Mouse (Mus musculus) frontal cortex, postnatal 10 days (tissue): ENCODE results near the gene Ace.
A peak's percentile ranks its signal among the peaks of the same experiment; 100 is the strongest.
"Not testable (repeated sequence)": the region's sequence is repeated elsewhere in the genome, so short reads cannot be mapped to it uniquely, and the experiment has no call there.

ENCODE experiments used
- DNase-seq, 2 experiments: peaks; one replicate each; pipeline ENCODE4 v3.0.0; 2022; ENCODE audit warnings: low spot score in 2 of 2, mixed read lengths in 1 of 2

Gene Ace

DNA sequence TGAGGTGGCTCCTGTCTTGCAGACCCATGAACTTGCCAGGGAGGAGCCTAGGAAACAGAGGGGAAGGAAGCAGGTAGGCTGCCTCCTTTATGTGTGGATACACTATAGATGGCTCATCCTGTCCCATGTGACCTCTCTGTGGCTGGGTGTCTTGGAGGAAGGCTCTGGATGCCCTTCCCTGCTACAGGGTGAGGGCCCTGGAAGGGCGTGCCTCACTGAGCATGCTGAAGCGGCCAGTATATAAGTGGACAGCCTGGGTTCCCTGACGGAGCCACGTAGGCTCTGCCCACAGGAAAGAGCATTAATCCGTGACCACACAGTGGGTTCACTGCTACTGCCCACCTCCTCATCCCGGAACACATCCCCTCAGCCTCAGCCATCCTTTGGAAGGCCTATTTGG is 21.7 kb downstream of the Ace start:
- DNase-seq = no peak

DNA sequence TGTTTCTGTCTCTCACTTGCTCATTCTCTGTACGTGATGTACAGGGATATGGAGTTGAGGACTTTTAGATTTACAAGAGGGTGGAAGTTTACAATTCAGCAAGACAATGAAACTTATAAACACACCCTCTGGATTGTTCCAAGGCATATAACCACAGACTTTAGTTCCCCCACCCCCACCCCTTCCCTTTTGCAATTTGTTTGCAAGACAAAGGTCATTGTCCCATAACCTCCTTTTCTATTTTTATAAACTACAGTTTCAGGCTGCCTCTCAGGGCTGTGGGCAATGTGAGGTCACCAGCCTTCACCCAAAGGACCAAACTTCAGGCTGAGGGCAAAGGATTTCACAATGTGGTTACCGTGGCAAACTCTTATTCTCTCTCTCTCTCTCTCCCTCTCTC is 22.5 kb downstream of the Ace start:
- no peak for DNase-seq

DNA sequence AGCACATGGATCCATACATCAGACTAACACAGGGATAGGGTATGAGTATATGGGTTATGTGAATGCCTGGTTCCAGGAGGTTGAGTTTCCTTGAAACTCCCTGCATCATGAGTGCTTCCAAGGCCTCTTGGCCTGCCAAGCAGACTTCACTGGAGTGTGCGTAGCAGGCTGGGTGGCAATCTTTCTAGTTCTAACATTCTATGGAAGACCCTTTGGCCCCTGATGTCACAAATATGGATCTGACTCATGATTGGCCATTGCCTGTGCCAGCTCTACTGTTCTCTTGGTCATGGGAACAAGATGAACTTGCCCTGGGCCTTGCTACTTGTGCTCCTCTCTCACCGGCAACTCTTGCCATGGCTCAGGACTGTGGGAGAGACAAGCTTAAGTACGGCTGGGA is 26.6 kb downstream of the Ace start, which contains the start of gene Ace3:
Gene Ace3, plus strand, starts transcription at position 301 of the 400 bp plus-strand sequence.
- DNase-seq = no peak

DNA sequence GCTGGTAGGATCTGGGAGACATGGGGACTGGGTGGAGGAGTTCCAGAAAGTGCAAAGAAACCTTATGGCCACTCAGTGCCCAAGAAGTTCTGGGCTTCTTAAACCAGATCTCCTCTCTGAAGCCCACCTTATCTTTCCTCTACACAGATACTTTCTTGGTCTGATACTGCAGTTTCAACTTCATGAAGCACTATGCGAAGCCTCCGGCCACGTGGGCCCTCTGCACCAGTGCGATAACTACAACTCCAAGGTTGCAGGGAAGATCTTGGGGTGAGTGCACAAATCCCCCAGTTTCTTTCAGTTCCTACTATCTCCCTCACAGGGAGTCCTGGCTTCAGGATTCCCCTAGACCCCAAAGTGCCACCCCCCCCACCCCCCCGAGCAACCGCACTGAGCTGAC is 32.3 kb downstream of the Ace start:
- DNase-seq = no peak

DNA sequence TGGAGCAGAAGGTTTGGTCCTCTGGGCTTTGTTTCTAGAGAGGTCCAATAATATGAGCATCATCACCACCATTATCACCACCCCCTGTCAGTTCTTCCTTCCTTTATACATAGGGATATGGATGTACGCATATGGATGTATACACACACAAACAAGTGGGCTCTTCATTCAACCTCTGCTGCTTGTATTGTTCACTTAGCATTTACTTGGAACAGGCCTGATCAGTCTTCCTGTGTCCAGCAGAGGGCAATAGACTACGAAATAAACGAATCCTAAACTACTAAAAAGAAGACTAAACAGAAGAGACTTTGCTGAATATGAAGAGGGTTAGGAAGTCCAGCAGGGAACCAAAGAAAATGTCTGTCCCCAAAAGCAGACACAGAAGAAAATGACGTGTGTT is 34.0 kb downstream of the Ace start:
- no peak for DNase-seq

DNA sequence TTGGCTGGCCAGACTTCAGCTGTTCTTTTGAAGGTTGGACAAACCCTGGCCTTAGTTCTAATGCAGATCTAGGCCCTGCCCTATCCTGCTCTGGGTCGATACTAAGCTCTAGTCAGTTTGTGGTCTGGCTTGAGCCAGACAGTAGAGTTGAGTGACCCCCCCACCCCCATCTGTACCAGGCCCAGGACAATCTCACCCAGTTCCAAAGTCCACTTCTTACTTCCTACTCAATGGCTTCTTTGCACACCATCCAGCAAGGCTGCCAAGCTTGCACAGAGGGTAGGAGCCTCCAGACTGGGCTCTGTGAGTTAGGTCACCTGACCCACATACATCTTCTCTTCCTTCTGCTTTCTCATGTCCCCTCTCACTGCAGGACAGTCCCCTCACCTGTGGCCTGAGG is 36.8 kb downstream of the Ace start:
- DNase-seq = no peak

DNA sequence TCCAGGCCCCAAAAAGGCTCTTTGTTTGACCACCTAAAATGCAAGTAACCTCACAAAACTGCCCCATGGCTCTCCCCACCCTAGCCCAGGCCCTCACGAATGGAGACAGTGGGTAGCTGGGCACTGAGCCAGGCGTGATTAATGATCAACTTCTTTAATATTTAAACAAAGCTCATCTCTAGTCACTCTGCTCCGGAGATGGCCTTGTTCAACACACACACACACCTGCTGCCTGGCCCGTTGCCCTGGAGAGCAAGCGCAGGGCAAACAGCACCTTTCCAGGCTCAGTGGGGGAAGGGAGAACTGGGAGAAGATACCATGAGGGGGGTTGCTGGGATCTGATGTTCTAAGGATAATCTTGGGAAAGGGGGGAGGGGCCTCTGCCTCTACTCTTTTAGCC is 38.2 kb downstream of the Ace start:
- DNase-seq = no peak

DNA sequence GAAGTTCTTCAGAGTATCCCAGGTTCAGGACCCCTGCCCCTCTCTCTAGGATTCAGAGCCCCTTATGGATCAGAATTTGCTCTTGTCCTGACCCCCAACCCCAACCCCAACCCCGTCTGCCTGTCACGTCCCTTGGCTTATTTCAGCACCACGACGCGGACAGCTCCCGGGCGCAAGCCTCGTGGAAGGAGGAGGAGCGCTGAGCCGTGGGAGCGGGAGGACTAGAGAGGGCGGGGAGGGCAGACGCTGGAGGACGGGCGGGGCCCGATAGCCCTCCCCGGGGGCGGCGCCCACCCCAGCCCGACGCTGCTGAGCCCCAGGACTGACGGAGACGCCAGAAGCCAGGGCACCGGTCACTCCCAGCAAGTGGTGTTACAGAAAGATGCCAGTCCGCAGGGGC is 40.1 kb downstream of the Ace start, which contains the start of gene Kcnh6:
Gene Kcnh6, plus strand, starts transcription at position 304 of the 400 bp plus-strand sequence.
- no peak for DNase-seq

DNA sequence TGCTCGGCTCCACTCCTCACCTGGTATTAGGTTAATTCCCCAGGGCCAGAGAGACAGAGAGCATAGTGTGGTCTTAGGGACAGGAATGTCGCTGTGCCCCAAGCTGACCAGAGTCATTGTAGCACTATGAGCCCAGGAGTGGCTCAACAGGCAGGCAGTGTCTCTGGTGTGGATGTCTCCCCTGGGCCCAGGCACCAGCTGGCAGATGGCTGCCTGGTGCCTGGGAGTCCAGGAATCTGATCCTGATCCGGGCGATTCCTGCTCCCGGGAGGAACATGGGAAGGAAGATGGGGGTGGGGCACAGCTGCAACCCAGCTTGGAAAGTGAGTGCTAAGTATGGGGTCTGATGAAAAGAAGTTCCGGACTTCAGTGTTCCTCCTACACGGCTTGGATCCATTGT is 45.0 kb downstream of the Ace start:
- no peak for DNase-seq

DNA sequence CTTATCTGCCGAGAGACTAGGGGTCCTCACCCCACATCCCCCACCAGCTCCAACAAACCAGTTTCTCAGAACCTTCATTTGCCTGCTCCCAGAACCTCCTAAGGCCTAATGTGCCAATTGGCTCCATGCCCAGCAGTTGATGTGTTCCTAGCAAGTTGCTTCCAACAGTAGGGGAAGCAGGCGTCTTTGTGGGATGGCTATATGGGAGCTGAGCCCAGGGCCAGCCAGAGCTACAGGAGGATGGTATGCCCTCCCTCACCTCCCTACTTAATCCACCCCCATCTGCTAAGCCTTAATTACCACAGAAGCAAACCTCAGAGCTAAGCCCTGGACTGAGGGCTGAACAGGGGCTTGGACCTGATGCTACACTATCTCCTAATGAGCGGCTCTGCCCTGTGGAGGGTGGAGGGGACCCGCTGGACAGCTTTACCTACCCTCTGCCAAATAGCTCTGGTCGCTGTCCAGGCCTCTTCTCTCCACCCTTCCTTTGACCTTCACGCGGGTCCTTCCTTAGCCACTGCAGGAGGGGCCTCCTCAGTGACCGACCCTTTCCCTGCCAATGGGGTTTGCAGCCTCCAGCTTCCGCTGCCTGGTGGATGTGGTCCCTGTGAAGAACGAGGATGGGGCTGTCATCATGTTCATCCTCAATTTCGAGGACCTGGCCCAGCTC is 45.9 kb downstream of the Ace start:
- DNase-seq = peak in 1 of 2 experiments; percentile 41

DNA sequence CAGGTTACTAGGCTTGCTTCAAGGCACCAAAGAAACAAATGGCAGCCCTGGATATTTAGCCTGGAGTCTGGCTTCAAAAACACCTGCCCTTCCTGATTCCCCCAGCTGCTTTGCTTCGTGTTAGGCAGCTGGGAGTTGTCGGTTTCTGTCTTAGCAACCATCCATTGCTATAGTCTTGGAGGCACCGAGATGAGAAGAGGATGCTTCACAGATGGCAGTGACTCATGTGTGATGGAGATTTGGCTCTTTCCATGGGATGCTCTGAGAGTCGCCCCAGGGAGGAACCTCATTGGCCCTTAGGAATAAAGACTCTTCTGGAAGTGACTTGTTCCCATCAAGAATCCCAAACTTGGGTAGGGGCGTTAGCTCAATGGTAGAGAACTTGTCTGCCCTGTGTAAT is 48.7 kb downstream of the Ace start:
- no peak for DNase-seq

DNA sequence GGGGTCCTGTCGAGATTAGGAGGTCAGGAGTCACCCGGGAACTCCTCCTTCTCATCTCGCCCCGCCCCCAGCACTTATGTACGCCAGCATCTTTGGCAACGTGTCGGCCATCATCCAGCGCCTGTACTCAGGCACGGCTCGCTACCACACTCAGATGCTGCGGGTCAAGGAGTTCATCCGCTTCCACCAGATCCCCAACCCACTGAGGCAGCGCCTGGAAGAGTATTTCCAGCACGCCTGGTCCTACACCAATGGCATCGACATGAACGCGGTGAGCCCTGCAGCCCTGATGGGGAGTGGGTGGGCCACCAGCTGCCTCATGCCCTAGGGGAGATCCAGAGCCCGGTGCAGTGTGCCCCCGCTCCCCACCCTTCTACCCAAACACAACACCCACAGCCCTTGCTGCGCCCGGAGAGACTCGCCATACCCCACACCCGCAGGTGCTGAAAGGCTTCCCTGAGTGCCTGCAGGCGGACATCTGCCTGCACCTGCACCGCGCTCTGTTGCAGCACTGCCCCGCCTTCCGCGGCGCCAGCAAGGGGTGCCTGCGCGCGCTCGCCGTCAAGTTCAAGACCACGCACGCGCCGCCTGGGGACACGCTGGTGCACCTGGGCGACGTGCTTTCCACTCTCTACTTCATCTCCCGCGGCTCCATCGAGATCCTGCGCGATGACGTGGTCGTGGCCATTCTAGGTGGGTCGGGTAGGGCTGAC is 52.5 kb downstream of the Ace start:
- no peak for DNase-seq

DNA sequence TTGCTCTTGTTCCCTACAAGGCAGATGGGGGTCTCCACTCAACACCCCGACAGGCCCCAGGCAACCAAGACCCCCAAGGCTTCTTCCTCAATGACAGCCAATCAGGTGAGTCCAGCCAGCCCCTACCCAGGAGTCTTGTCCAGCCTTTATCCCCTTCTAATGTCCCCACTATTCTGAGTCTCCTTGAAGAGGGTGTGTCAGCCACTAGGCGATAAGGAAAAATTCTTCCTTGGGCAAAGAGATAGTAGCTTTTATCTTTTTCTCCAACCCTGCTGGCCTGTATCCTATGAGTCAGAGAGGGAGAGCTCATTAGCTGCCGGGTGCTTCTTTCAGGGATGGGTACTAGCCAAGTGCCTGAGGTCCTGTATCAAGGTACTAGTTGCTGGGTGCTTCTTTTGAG is 58.0 kb downstream of the Ace start:
- no peak for DNase-seq

DNA sequence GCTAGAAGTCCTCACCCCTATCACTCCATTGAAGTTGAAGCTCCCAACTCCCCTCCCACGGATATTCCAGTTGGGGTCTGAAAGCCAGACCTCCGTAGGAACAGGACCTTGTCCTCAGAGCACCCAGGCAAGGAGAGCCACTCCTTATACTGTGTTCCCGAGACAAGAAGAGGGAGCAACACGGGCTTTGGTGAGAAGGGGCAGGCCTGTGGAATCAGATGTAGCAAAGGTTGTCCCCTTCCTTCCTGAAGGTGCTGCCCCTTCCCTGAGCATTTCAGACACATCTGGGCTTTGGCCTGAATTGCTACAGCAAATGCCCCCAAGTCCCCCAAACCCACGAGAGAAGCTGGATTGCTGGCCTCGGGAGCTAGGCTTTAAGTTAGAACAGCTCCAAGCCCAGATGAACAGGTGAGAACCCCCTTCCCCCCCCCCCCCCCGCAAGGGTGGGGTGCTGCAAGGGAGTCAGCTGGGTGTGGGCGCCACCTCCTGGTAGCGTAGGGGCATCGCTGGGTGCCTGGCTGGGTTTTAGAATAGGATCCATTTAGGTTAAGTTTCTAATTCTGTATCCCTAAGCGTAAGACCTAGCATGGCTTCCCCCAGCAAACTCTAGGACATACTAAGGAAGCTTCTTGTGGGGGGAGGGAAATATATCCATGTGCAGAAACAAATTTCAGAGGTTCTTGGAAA is 58.9 kb downstream of the Ace start:
- peak in 1 of 2 experiments; percentile 52 for DNase-seq

DNA sequence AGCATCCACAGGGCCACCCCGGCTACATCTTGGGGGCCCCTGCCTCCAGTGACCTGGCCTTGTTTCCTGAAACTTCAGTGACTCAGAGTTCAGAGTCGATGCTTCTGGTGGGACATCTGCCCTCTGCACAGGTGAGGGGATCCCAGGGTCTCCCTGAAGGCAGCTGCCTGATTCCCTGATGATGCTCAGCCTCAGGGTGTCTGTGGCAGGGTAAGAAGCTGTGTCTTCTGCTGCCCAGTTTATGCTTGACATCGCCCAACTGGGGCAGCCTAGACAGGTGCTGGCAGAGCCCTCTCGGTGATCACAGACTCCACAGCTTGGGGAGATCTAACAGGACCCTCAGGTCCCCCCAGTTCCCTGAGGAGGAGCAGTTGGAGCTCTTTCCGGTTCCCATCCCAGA is 59.9 kb downstream of the Ace start:
- DNase-seq = no peak

DNA sequence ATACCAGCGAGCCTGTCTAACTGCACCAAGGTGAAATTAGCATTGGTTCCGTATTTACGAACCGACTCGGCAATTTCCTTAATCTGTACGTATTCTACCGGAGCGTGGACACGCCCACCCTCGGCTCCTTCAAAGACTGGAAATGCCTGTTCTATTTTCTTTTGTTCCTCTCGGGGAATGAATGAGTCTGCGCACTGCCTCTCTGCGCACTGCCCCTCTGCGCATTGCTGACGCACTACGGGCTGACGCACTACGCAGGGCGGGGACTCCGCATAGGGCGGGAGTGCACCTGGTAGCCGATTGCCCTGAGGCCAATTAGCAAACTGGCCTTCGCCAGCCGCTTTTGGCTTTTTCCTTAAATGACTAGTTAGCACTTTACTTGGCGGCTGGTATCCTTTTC is 64.3 kb downstream of the Ace start:
- not testable (repeated sequence) for DNase-seq

DNA sequence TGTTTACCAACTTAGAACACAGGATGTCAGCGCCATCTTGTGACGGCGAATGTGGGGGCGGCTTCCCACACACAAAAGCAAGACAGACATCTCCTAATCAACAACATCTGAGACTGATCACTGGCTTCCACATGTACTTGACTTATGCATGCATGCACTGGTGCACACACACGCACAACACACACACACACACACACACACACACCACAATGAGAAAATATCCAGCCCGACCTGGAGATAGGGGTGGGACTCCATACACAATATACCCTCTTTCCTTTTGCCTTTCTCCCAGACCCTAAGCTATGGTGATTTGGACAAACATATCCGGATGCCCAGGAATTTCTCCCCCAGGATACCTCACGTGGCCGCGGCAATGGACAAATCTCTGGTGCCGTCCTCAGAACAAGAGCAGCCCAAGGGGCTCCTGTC is 65.8 kb downstream of the Ace start:
- DNase-seq = no peak

DNA sequence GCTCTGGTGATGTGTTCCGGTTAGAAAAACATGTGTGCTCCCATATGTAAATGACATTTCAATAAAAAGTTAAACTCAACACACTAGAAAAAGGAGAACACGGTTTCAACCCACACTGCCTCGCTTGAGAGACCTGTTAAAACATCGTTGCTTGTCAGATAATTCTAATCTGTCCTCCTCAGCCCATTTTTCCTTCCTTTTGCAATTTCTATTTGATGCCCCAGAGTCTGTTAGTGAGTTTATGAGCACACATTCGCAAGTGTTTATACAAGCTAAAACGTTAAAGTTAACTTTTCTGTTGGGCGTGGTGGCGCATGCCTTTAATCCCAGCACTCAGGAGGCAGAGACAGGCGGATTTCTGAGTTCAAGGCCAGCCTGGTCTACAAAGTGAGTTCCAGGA is 67.2 kb downstream of the Ace start:
- DNase-seq = no peak

DNA sequence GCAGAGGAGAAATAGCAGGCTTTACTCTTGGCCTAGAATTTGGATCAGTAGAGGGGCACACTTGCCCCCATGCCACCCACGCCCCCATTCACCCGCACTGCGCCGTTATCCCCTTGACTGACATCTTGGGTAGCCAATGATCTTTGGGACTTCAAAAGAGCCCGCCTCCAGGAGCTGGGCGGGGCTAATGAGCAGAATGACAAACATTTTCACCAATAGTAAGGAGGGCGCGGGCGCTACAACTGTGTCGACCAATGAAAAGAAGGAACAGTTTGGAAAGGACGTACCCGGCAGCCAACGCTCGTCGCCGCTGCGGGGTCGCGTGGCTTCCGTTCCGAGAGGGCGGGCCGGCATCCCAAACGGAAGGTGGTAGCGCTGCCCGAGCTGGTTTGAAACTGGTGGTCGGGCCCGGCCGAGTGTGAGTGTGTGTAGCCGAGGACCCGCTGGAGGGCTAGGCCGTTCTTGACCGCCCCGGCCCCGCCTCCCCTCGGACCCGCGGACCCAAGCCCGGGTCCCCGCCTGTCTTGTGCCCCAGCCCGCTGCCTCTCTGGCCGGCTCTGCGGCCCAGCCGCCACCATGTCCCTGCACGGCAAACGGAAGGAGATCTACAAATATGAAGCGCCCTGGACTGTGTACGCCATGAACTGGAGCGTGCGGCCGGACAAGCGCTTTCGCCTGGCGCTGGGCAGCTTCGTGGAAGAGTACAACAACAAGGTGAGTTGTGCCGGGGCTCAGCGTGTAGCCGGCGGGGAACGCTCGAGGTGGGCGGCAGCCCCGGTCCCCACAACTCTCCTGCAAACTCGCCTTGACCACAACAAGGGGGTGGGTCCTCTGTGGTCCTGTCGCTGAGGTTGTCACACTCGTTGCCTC is 69.0 kb downstream of the Ace start, which contains the start of gene Dcaf7:
Gene Dcaf7, plus strand, starts transcription at position 325 of the 870 bp plus-strand sequence.
- peak; percentile 97 to 99 for DNase-seq

DNA sequence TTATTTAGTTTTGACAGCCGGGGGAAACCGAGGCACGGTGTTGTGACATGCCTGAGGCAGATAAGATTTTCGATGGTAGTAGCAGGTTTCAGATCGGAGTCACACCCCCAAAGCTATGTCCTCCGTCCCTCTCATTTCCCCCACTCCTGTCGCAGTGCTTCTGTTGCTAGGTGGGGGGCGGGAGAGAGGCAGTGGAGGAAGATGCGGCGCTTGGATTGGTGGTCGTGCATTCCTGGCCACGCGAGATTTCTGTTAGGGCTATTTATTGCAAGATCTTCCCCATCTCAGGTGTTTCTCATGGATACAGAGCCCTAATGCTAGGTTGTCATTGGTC is 69.6 kb downstream of the Ace start:
- DNase-seq = peak; percentile 80 to 90
